Mouse (Mus musculus) forebrain, postnatal 0 days (tissue): ENCODE results near the gene Cfap43. TPM values are rescaled to one million over a fixed set of nuclear protein-coding genes. Genes with fewer than 3 reads are reported as not detected.

Experiments
- ATAC-seq: fragments of 200-750 bp; cut with Nextera tagmentation; 2 replicates; pipeline ENCODE4 v1.8.0; 2017; ENCODE audit warnings: mild to moderate bottlenecking, moderate library complexity
- DNase-seq: peaks from one replicate; pipeline ENCODE4 v3.0.0-alpha.2; 2015
- H3K27ac ChIP-seq: fragments of 300-500 bp; sonication (generic); 2 replicates; pipeline ENCODE4 v1.5.1; 2014; ENCODE audit warnings: low read depth, mild to moderate bottlenecking, antibody characterized with exemption, low read length, moderate library complexity, mixed read lengths
- H3K27me3 ChIP-seq: fragments of 300-500 bp; sonication (generic); 2 replicates; pipeline ENCODE4 v1.6.1; 2014; ENCODE audit warnings: mild to moderate bottlenecking, low read length, mixed read lengths; ENCODE audit not compliant: insufficient read depth
- H3K36me3 ChIP-seq: fragments of 300-500 bp; sonication (generic); 2 replicates; pipeline ENCODE4 v1.6.1; 2014; ENCODE audit warnings: mild to moderate bottlenecking, moderate library complexity; ENCODE audit not compliant: insufficient read depth
- H3K4me1 ChIP-seq: fragments of 300-500 bp; sonication (generic); 2 replicates; pipeline ENCODE4 v1.6.1; 2014; ENCODE audit warnings: antibody characterized with exemption; ENCODE audit not compliant: insufficient read depth
- H3K4me2 ChIP-seq: fragments of 300-500 bp; sonication (generic); 2 replicates; pipeline ENCODE4 v1.6.1; 2014; ENCODE audit warnings: low read depth, mild to moderate bottlenecking, moderate library complexity
- H3K4me3 ChIP-seq: fragments of 300-500 bp; sonication (generic); 2 replicates; pipeline ENCODE4 v1.5.1; 2014; ENCODE audit warnings: low read depth, low read length, mixed read lengths
- H3K9ac ChIP-seq: fragments of 300-500 bp; sonication (generic); 2 replicates; pipeline ENCODE4 v1.6.1; 2014; ENCODE audit warnings: mild to moderate bottlenecking
- H3K9me3 ChIP-seq: fragments of 300-500 bp; sonication (generic); 2 replicates; pipeline ENCODE4 v1.6.1; 2016; ENCODE audit warnings: low read length
- CTCF ChIP-seq: sonication (generic); IDR thresholded peaks from 2 replicates; pipeline ENCODE4 v1.5.1; 2016; ENCODE audit warnings: antibody characterized with exemption, control low read depth, low read depth
- WGBS: fragments of 180-500 bp; shearing (Covaris S2); extraction: QIAGEN DNeasy Blood & Tissue Kit; methylation state at CpG from one replicate; pipeline ENCODE4 v1.1.7; 2014; 5-methylcytosine and 5-hydroxymethylcytosine counted together
- polyA plus RNA-seq: library from polyadenylated mRNA; unstranded; fragments of >200 nt; fragmentation: Nextera tagmentation; extraction: Ambion mirVana; gene quantifications from 2 replicates; pipeline ENCODE4 v1.2.1, GENCODE M21; 2015
- total RNA-seq: library from RNA; depleted of rRNA; stranded (reverse); fragments of >200 nt; gene quantifications from 2 replicates; pipeline ENCODE4 v1.2.3, GENCODE M21; 2014

Cfap43 gene
- total and polyA plus RNA-seq, 2 experiments from 2014 or later = 1.8 to 2.3 TPM

- TF ChIP-seq CTCF = no peak
- Histone ChIP-seq H3K4me1 (no peaks in the 10 kb centered on the region), H3K36me3 (no peaks in the 10 kb centered on the region), H3K9ac (no peak overlapping the region), H3K4me3 (no peak overlapping the region), H3K27ac (no peak overlapping the region), H3K9me3 (no peaks in the 10 kb centered on the region), H3K27me3 (no peaks in the 10 kb centered on the region), H3K4me2 (no peak overlapping the region)
- 64% methylated on average over 7 of the region's 7 CpGs for WGBS
- DNase-seq (no peak), ATAC-seq (no peak)
Measured at GRCm38 (mm10) chr19:47821494-47821872, 97.6 kb downstream of the Cfap43 start.

- peak; percentile 84 for TF ChIP-seq CTCF
- Histone ChIP-seq H3K27me3 (no peaks in the 10 kb centered on the region), H3K4me1 (no peaks in the 10 kb centered on the region), H3K4me3 (no peak overlapping the region), H3K9me3 (no peaks in the 10 kb centered on the region), H3K27ac (no peak overlapping the region), H3K9ac (no peak overlapping the region), H3K4me2 (no peak overlapping the region), H3K36me3 (no peaks in the 10 kb centered on the region)
- ATAC-seq (peak; percentile 42; the same call in 1 of the 2 replicates), DNase-seq (peak; percentile 90)
- WGBS = 19% methylated on average over 8 of the region's 9 CpGs
Measured at GRCm38 (mm10) chr19:47820832-47821493, 98.1 kb downstream of the Cfap43 start.

- Histone ChIP-seq H3K27ac (peak overlapping the region; percentile 41; the same call in 1 of the 2 replicates), H3K4me2 (no peak overlapping the region), H3K27me3 (no peaks in the 10 kb centered on the region), H3K9ac (no peak overlapping the region), H3K4me3 (no peak overlapping the region), H3K9me3 (no peaks in the 10 kb centered on the region), H3K4me1 (no peaks in the 10 kb centered on the region), H3K36me3 (no peaks in the 10 kb centered on the region)
- no peak for TF ChIP-seq CTCF
- WGBS = 54% methylated on average over 9 of the region's 9 CpGs
- DNase-seq = peak; percentile 73
- ATAC-seq = peak; percentile 82
Measured at GRCm38 (mm10) chr19:47817692-47818091, 101.4 kb downstream of the Cfap43 start.

- no peak overlapping the region for H3K9ac ChIP-seq
- DNase-seq (no peak), ATAC-seq (no peak)
- no peaks in the 10 kb centered on the region for H3K27me3 ChIP-seq
- no peaks in the 10 kb centered on the region for H3K9me3 ChIP-seq
- H3K4me1 ChIP-seq = no peaks in the 10 kb centered on the region
- H3K36me3 ChIP-seq = no peaks in the 10 kb centered on the region
- no peak overlapping the region for H3K4me3 ChIP-seq
- WGBS = 91% methylated on average over 5 of the region's 5 CpGs
- no peak overlapping the region for H3K4me2 ChIP-seq
- no peak for TF ChIP-seq CTCF
- H3K27ac ChIP-seq = no peak overlapping the region
Measured at GRCm38 (mm10) chr19:47814721-47815120, 104.4 kb downstream of the Cfap43 start.

GRCm38 (mm10) chr19:47812091-47812490 is 107.0 kb downstream of the Cfap43 start:
- no peak overlapping the region for H3K9ac ChIP-seq
- WGBS = 80% methylated on average over 10 of the region's 10 CpGs
- no peaks in the 10 kb centered on the region for H3K27me3 ChIP-seq

GRCm38 (mm10) chr19:47798583-47798982 is 120.5 kb downstream of the Cfap43 start:
- DNase-seq = no peak
- TF ChIP-seq CTCF = no peak
- Histone ChIP-seq H3K36me3 (no peaks in the 10 kb centered on the region), H3K4me1 (no peaks in the 10 kb centered on the region), H3K27me3 (no peaks in the 10 kb centered on the region), H3K27ac (no peak overlapping the region), H3K9ac (no peak overlapping the region), H3K4me2 (no peak overlapping the region), H3K4me3 (no peak overlapping the region), H3K9me3 (no peaks in the 10 kb centered on the region)
- no peak for ATAC-seq
- WGBS = 47% methylated on average over 10 of the region's 10 CpGs

More at GRCm38 (mm10) chr19:47812091-47812490, 107.0 kb downstream of the Cfap43 start:
- Histone ChIP-seq H3K4me2 (no peak overlapping the region), H3K27ac (no peak overlapping the region), H3K9me3 (no peaks in the 10 kb centered on the region), H3K4me3 (no peak overlapping the region), H3K4me1 (no peaks in the 10 kb centered on the region), H3K36me3 (no peaks in the 10 kb centered on the region)
- ATAC-seq (no peak), DNase-seq (no peak)
- no peak for TF ChIP-seq CTCF

- Histone ChIP-seq H3K9ac (no peak overlapping the region), H3K27me3 (no peaks in the 10 kb centered on the region), H3K9me3 (no peaks in the 10 kb centered on the region), H3K4me2 (no peak overlapping the region), H3K27ac (no peak overlapping the region), H3K36me3 (no peaks in the 10 kb centered on the region), H3K4me3 (no peak overlapping the region), H3K4me1 (no peaks in the 10 kb centered on the region)
- ATAC-seq = no peak
- no peak for DNase-seq
- no peak for TF ChIP-seq CTCF
- WGBS = 9% methylated on average over 7 of the region's 7 CpGs
Measured at GRCm38 (mm10) chr19:47796699-47797098, 122.4 kb downstream of the Cfap43 start.
